Comparison of ENCODE assay signal across 7 mouse cellular contexts in the genomic region with DNA sequence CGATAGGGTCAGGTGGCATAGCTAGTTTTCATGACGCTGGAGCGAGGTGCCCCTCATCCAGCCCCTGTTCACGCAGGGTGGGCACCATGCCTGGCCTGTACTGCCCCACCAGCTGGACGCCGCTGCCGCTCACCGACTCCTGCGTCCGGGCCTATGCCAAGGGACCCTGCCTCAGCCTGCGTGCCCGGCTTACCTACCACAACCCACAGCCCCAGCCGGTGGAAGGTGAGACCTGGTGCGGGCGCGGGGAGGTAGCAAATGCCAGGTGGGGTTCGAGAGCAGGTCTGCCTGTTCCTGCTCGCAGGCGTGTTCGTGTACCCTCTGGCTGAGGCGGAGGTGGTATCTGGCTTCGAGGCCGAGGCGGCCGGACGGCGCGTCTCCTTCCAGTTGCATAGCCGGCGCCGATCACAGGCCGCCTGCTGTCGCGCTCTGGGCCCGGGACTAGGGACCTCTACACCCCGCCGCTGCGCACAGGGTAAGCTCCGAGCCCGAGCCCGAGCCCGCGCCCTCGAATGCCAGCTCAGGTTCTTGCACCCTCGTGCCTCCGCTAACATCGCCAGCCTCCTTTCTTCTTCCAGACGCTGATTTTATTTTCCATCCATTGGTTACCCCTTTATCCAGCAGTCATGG. TPM values are rescaled to one million over a fixed set of nuclear protein-coding genes. Genes with fewer than 3 reads are reported as not detected.
DNase-seq lines count a peak whose midpoint lies in the region; ATAC-seq and TF ChIP-seq lines count a peak whose summit lies in the region.

No protein-coding gene starts in this region.

- H3K27ac ChIP-seq in forebrain, embryonic 12.5 days: no peak overlapping the region
- no peak overlapping the region for H3K27ac ChIP-seq in intestine, postnatal 0 days (ENCODE audit: low read depth, low read length)
- H3K27ac ChIP-seq in neural tube, embryonic 13.5 days (replicated peaks): no peak overlapping the region

- H3K4me2 ChIP-seq in forebrain, embryonic 12.5 days: peak overlapping the region; percentile 94
- peak overlapping the region; percentile 80; the same call in 1 of the 2 replicates for H3K4me2 ChIP-seq in intestine, postnatal 0 days (replicated peaks; ENCODE audit: low read depth)
- H3K4me2 ChIP-seq in neural tube, embryonic 13.5 days: peak overlapping the region; percentile 70

- H3K4me1 ChIP-seq in forebrain, embryonic 12.5 days: peaks cover 26% of the 10 kb centered on the region
- H3K4me1 ChIP-seq in intestine, postnatal 0 days (replicated peaks; ENCODE audit: control insufficient read depth, insufficient read depth, low read length): 0 out of 2 replicates have a peak, but pooled peaks cover 10% of the 10 kb centered on the region
- peaks cover 28% of the 10 kb centered on the region for H3K4me1 ChIP-seq in neural tube, embryonic 13.5 days (replicated peaks)

- peak; percentile 13 for DNase-seq in left cerebral cortex, postnatal 4 days
- no peak for DNase-seq in left cerebral cortex, postnatal 36 days (ENCODE audit: low spot score in 2 of 2)
- no peak for DNase-seq in ovary, postnatal 14 days (ENCODE audit: low spot score)

- peak overlapping the region; percentile 55 for H3K4me3 ChIP-seq in forebrain, embryonic 12.5 days (replicated peaks)
- peak overlapping the region; percentile 42 for H3K4me3 ChIP-seq in intestine, postnatal 0 days (ENCODE audit: low read depth, low read length)
- peak overlapping the region; percentile 55 for H3K4me3 ChIP-seq in neural tube, embryonic 13.5 days

- peak; percentile 32; the same call in 1 of the 2 replicates for ATAC-seq in forebrain, embryonic 12.5 days (ENCODE audit: low FRiP score)
- no peak for ATAC-seq in intestine, postnatal 0 days
- peak; percentile 28 for ATAC-seq in neural tube, embryonic 13.5 days (ENCODE audit: low read depth)
- no peak for ATAC-seq in activated CD4-positive, CD25-positive, alpha-beta regulatory T cell, adult 4 months

- no peak for TF ChIP-seq CTCF in intestine, postnatal 0 days (IDR thresholded peaks at IDR 0.05; ENCODE audit: low read depth)

- H3K9ac ChIP-seq in forebrain, embryonic 12.5 days: no peak overlapping the region
- H3K9ac ChIP-seq in intestine, postnatal 0 days (ENCODE audit: low read depth, low read length): no peak overlapping the region
- peak overlapping the region; percentile 79 for H3K9ac ChIP-seq in neural tube, embryonic 13.5 days

- H3K9me3 ChIP-seq in forebrain, embryonic 12.5 days: no peaks in the 10 kb centered on the region
- H3K9me3 ChIP-seq in intestine, postnatal 0 days (ENCODE audit: control insufficient read depth): no peaks in the 10 kb centered on the region
- no peaks in the 10 kb centered on the region for H3K9me3 ChIP-seq in neural tube, embryonic 13.5 days

- no peaks in the 10 kb centered on the region for H3K36me3 ChIP-seq in forebrain, embryonic 12.5 days (replicated peaks)
- H3K36me3 ChIP-seq in intestine, postnatal 0 days (ENCODE audit: control insufficient read depth, insufficient read depth): no peaks in the 10 kb centered on the region; the same call in 1 of the 2 replicates
- H3K36me3 ChIP-seq in neural tube, embryonic 13.5 days: no peaks in the 10 kb centered on the region

- intact Hi-C loops in left cerebral cortex, postnatal 4 days (cut with DNase I): no loop called here
- intact Hi-C loops in left cerebral cortex, postnatal 36 days (cut with DNase I): no loop called here

- 4% methylated on average over 48 of the region's 48 CpGs for WGBS in forebrain, embryonic 12.5 days
- WGBS in intestine, postnatal 0 days: 13% methylated on average over 48 of the region's 48 CpGs
- WGBS in neural tube, embryonic 13.5 days: 4% methylated on average over 48 of the region's 48 CpGs

- H3K27me3 ChIP-seq in forebrain, embryonic 12.5 days: peaks cover 80% of the 10 kb centered on the region
- peaks cover 35% of the 10 kb centered on the region for H3K27me3 ChIP-seq in intestine, postnatal 0 days (replicated peaks; ENCODE audit: control insufficient read depth, insufficient read depth, low read length)
- H3K27me3 ChIP-seq in neural tube, embryonic 13.5 days: peaks cover 79% of the 10 kb centered on the region

RNA-seq across cellular contexts. Expression of a gene that starts 1.9 kb away (rescaled TPM):
- 10 to 100 TPM; 47.6 to 59.3 TPM for total RNA-seq in left cerebral cortex, postnatal 4 days (2021)
- total RNA-seq in left cerebral cortex, postnatal 36 days (2021): 10 to 100 TPM; 43.0 to 63.7 TPM
- 2.0 and 2.8 TPM in 2 replicates for polyA plus RNA-seq in forebrain, embryonic 12.5 days (2016; fragmentation: Nextera tagmentation; extraction: Ambion mirVana)
- 1.7 and 2.0 TPM in 2 replicates for polyA plus RNA-seq in intestine, postnatal 0 days (2015; fragmentation: Nextera tagmentation; extraction: Ambion mirVana)
- 23.8 and 27.0 TPM in 2 replicates for polyA plus RNA-seq in neural tube, embryonic 13.5 days (2015; fragmentation: Nextera tagmentation; extraction: Ambion mirVana)
- polyA plus RNA-seq in activated CD4-positive, CD25-positive, alpha-beta regulatory T cell, adult 4 months (2017; shearing (Covaris generic)): under 1 TPM; 0.11 to 0.42 TPM

RNA-seq across cellular contexts. Expression of a gene that starts 20.2 kb away (rescaled TPM):
- 1 to 10 TPM; 3.4 to 3.9 TPM for total RNA-seq in left cerebral cortex, postnatal 4 days (2021)
- 1 to 10 TPM; 1.4 to 2.0 TPM for total RNA-seq in left cerebral cortex, postnatal 36 days (2021)
- 18.9 and 22.5 TPM in 2 replicates for polyA plus RNA-seq in forebrain, embryonic 12.5 days (2016; fragmentation: Nextera tagmentation; extraction: Ambion mirVana)
- 17.8 and 18.0 TPM in 2 replicates for polyA plus RNA-seq in intestine, postnatal 0 days (2015; fragmentation: Nextera tagmentation; extraction: Ambion mirVana)
- 15.0 and 16.2 TPM in 2 replicates for polyA plus RNA-seq in neural tube, embryonic 13.5 days (2015; fragmentation: Nextera tagmentation; extraction: Ambion mirVana)
- 10 to 100 TPM; 19.0 to 25.6 TPM for polyA plus RNA-seq in activated CD4-positive, CD25-positive, alpha-beta regulatory T cell, adult 4 months (2017; shearing (Covaris generic))

RNA-seq across cellular contexts. Expression of a gene that starts 20.2 kb away (rescaled TPM):
- not detected for total RNA-seq in left cerebral cortex, postnatal 4 days (2021)
- total RNA-seq in left cerebral cortex, postnatal 36 days (2021): not detected
- polyA plus RNA-seq in forebrain, embryonic 12.5 days (2016; fragmentation: Nextera tagmentation; extraction: Ambion mirVana): not detected in 2 replicates
- polyA plus RNA-seq in intestine, postnatal 0 days (2015; fragmentation: Nextera tagmentation; extraction: Ambion mirVana): 0.09 TPM in 1 of 2 replicates, not detected in the other
- 1.4 TPM in 1 of 2 replicates, not detected in the other for polyA plus RNA-seq in neural tube, embryonic 13.5 days (2015; fragmentation: Nextera tagmentation; extraction: Ambion mirVana)
- polyA plus RNA-seq in activated CD4-positive, CD25-positive, alpha-beta regulatory T cell, adult 4 months (2017; shearing (Covaris generic)): not detected

RNA-seq across cellular contexts. Expression of a gene that starts 20.3 kb away (rescaled TPM):
- 10 to 100 TPM; 10.9 to 13.9 TPM for total RNA-seq in left cerebral cortex, postnatal 4 days (2021)
- total RNA-seq in left cerebral cortex, postnatal 36 days (2021): 10 to 100 TPM; 14.5 to 14.6 TPM
- polyA plus RNA-seq in forebrain, embryonic 12.5 days (2016; fragmentation: Nextera tagmentation; extraction: Ambion mirVana): 40.1 and 41.5 TPM in 2 replicates
- 24.7 and 27.8 TPM in 2 replicates for polyA plus RNA-seq in intestine, postnatal 0 days (2015; fragmentation: Nextera tagmentation; extraction: Ambion mirVana)
- 43.2 and 44.8 TPM in 2 replicates for polyA plus RNA-seq in neural tube, embryonic 13.5 days (2015; fragmentation: Nextera tagmentation; extraction: Ambion mirVana)
- polyA plus RNA-seq in activated CD4-positive, CD25-positive, alpha-beta regulatory T cell, adult 4 months (2017; shearing (Covaris generic)): 10 to 100 TPM; 28.2 to 31.8 TPM

RNA-seq across cellular contexts. Expression of a gene that starts 29.9 kb away (rescaled TPM):
- 100 to 1,000 TPM; 197 to 204 TPM for total RNA-seq in left cerebral cortex, postnatal 4 days (2021)
- 100 to 1,000 TPM; 166 to 199 TPM for total RNA-seq in left cerebral cortex, postnatal 36 days (2021)
- 7.4 and 7.9 TPM in 2 replicates for polyA plus RNA-seq in forebrain, embryonic 12.5 days (2016; fragmentation: Nextera tagmentation; extraction: Ambion mirVana)
- polyA plus RNA-seq in intestine, postnatal 0 days (2015; fragmentation: Nextera tagmentation; extraction: Ambion mirVana): 1.0 and 2.0 TPM in 2 replicates
- 20.8 and 23.7 TPM in 2 replicates for polyA plus RNA-seq in neural tube, embryonic 13.5 days (2015; fragmentation: Nextera tagmentation; extraction: Ambion mirVana)
- not detected for polyA plus RNA-seq in activated CD4-positive, CD25-positive, alpha-beta regulatory T cell, adult 4 months (2017; shearing (Covaris generic))

Comparison
In these comparisons a context has a peak if more than half of its experiments do, and no peak if none do; other contexts are left out.
1. ATAC-seq: peak in forebrain, embryonic 12.5 days (single experiment) and neural tube, embryonic 13.5 days (single experiment); none in intestine, postnatal 0 days (single experiment) and activated CD4-positive, CD25-positive, alpha-beta regulatory T cell, adult 4 months (single experiment).
2. Peak in every context shown above with its lines, with median percentiles within 50 percentile points of each other: H3K4me2 ChIP-seq and H3K4me3 ChIP-seq.